Mouse (Mus musculus): ENCODE data around the gene Gm17657. TPM values are rescaled to one million over a fixed set of nuclear protein-coding genes. Genes with fewer than 3 reads are reported as not detected.
"Not testable (repeated sequence)": the region's sequence is repeated elsewhere in the genome, so short reads cannot be mapped to it uniquely, and the experiment has no call there.

The Gm17657 gene
- polyA plus RNA-seq, 1 experiment, result 2.4 TPM

DNA sequence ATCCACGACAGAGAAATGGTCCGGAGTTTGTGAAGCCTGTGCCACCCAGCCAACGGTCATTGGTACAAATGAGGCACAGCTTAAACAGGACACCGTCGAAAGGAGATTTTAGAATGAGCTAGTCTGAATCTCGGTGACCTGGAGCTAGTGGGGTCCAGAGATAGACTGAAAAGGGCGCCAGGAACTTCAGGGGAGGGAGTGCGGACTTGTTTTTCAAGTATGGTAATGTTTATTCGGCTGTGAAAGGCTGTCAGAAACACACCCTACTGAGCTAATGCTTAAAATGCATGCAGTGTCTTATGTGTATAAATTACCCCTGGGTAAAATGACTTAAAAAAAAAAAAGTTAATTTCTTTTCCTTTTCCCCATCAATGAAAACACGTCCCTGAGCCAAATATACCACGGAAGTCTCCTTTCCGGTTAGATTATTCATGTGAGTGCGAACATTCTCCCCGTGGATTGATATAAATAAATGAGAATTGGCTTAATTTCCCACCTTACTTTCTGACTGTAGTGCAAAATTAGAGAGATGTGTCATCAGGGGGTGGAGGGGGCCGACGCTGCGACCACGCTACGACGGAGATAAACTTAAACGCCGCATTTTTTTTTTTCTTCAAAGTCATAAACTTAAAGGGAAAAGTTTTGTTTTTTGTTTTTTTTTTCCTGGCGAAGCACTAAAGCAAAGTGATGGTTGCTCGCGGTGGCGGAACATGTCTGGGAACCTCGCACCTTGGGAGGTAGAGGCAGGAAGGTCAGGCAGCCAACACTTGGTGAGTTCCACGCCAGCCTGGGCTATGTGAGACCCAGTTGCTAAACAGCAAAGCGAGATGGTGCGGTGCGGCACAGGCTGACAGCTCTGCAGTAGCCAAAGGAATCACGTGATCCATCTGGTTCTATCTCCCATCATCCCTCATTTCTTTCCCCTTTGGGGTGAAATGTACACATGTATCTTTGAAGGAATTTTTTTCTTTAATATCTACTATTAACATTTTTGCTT, 46.5 kb downstream of the Gm17657 start:
- Histone ChIP-seq H3K4me1 (ENCODE audit: control insufficient read depth, insufficient read depth, low read length) (peaks cover 2% of the 10 kb centered on the region), H3K9ac (ENCODE audit: low read depth, poor library complexity, severe bottlenecking) (0 out of 2 replicates have a peak overlapping the region, but pooled peaks have one; percentile 51), H3K27me3 (ENCODE audit: control insufficient read depth, insufficient read depth, low read length, poor library complexity, severe bottlenecking) (no peaks in the 10 kb centered on the region), H3K27ac (ENCODE audit: insufficient read depth, low read length) (no peak overlapping the region), H3K9me3 (replicated peaks; ENCODE audit: control insufficient read depth, insufficient read depth, low read length, poor library complexity, severe bottlenecking) (no peaks in the 10 kb centered on the region), H3K36me3 (ENCODE audit: control insufficient read depth, insufficient read depth, low read length, poor library complexity, severe bottlenecking) (no peaks in the 10 kb centered on the region), H3K4me3 (ENCODE audit: low read depth, low read length) (peak overlapping the region; percentile 13; the same call in 1 of the 2 replicates)
- TF ChIP-seq CTCF (IDR thresholded peaks at IDR 0.05; ENCODE audit: low read depth, low read length), result no peak
- TF ChIP-seq POLR2A (IDR thresholded peaks at IDR 0.05; ENCODE audit: insufficient read depth, low read length), result no peak
- TF ChIP-seq EP300 (IDR thresholded peaks at IDR 0.05; ENCODE audit: insufficient read depth, low read depth, low read length), result 0 out of 2 replicates have a peak, but pooled peaks have one; percentile 33

DNA sequence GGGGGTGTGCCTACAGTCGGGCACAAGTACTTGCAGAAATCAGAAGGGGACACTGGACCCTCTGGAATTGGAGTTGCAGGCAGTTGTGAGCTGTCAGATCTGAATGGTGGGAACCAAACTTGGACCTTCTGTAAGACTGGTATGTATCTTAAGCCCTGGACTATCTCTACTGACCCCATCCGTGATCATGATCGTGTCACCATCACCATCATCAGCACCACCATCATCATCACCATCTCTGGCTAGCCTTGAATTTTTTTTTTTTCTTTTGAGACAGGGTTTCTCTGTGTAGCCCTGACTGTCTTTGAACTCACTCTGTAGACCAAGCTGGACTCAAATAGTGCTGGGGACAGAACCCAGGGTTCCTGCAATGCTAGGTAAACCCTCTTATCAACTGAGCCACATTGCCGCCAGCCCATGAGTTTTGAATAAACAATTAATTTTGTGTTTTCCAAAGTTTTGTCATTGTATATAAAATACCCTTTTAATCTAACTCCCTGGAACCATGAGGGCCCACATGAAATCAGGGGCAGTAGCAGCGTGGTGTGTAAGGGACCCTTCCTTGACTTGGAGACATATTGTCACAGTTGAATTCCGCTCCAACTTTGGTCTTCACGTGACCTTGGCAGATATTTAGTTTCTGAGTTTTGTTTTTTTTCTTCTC, 47.3 kb downstream of the Gm17657 start:
- Histone ChIP-seq H3K27ac (ENCODE audit: insufficient read depth, low read length) (no peak overlapping the region), H3K9me3 (replicated peaks; ENCODE audit: control insufficient read depth, insufficient read depth, low read length, poor library complexity, severe bottlenecking) (no peaks in the 10 kb centered on the region), H3K27me3 (ENCODE audit: control insufficient read depth, insufficient read depth, low read length, poor library complexity, severe bottlenecking) (no peaks in the 10 kb centered on the region), H3K4me1 (ENCODE audit: control insufficient read depth, insufficient read depth, low read length) (peaks cover 2% of the 10 kb centered on the region), H3K36me3 (ENCODE audit: control insufficient read depth, insufficient read depth, low read length, poor library complexity, severe bottlenecking) (no peaks in the 10 kb centered on the region), H3K4me3 (ENCODE audit: low read depth, low read length) (no peak overlapping the region), H3K9ac (ENCODE audit: low read depth, poor library complexity, severe bottlenecking) (no peak overlapping the region)
- TF ChIP-seq EP300 (IDR thresholded peaks at IDR 0.05; ENCODE audit: insufficient read depth, low read depth, low read length) (no peak), CTCF (IDR thresholded peaks at IDR 0.05; ENCODE audit: low read depth, low read length) (no peak), POLR2A (IDR thresholded peaks at IDR 0.05; ENCODE audit: insufficient read depth, low read length) (no peak)

DNA sequence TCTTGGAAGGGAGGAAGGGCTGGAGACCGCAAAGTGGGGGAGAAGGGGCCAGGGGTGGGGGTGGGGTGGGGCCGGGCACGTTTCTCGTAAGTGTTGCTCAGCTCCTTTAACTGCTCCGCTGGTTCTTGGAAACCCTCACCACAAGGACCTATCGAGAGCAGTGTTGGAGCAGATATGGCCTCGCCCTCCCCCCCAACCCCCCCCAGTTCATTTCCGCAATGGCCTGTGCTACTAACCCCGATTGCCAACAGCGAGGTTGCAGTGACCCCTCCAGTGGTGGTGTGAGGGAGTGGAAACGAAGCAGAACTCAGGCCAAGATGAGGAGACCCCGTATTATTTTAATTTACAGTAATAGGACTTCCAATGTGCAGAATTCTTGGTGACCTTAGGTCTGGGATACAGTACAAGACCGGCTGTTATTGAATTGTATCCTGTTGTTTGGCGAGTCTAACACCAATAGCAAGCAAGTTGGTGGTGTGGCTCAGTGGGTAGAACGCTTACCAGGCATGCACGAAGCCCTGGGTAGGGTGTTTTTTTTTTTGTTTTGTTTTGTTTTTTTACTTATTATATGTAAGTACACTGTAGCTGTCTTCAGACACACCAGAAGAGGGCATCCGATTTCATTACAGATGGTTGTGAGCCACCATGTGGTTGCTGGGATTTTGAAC, 48.5 kb downstream of the Gm17657 start:
- TF ChIP-seq POLR2A (IDR thresholded peaks at IDR 0.05; ENCODE audit: insufficient read depth, low read length), result no peak
- no peak for TF ChIP-seq CTCF (IDR thresholded peaks at IDR 0.05; ENCODE audit: low read depth, low read length)
- TF ChIP-seq EP300 (IDR thresholded peaks at IDR 0.05; ENCODE audit: insufficient read depth, low read depth, low read length), result no peak
- Histone ChIP-seq H3K9ac (ENCODE audit: low read depth, poor library complexity, severe bottlenecking) (no peak overlapping the region), H3K27ac (ENCODE audit: insufficient read depth, low read length) (no peak overlapping the region), H3K9me3 (replicated peaks; ENCODE audit: control insufficient read depth, insufficient read depth, low read length, poor library complexity, severe bottlenecking) (no peaks in the 10 kb centered on the region), H3K27me3 (ENCODE audit: control insufficient read depth, insufficient read depth, low read length, poor library complexity, severe bottlenecking) (no peaks in the 10 kb centered on the region), H3K4me1 (ENCODE audit: control insufficient read depth, insufficient read depth, low read length) (peaks cover 2% of the 10 kb centered on the region), H3K36me3 (ENCODE audit: control insufficient read depth, insufficient read depth, low read length, poor library complexity, severe bottlenecking) (0 out of 2 replicates have a peak, but pooled peaks cover 4% of the 10 kb centered on the region), H3K4me3 (ENCODE audit: low read depth, low read length) (no peak overlapping the region)

DNA sequence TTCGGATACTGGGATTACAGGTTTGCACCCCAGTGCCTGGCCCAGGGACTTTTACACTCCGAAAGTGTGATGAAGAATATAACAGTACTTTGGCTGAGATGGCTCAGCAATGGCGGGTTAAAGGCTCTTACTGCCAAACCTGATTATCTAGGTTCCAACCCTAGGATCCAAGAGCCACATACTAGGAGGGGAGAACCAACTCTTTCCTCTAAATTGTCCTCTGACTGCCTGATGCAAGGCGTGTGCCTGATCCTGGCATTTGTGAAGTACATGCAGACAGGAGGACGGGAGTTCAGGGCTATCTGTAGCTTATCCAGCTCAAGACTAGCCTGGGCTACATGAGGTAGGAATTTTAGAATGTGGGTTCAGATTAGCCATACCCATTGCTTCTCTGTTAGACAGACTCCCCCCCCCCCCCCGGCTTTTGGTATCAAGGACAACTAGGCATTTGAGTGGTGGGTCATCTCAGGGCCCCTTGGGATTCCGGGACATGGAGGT, 49.1 kb downstream of the Gm17657 start:
- Histone ChIP-seq H3K9ac (ENCODE audit: low read depth, poor library complexity, severe bottlenecking) (no peak overlapping the region), H3K4me1 (ENCODE audit: control insufficient read depth, insufficient read depth, low read length) (peaks cover 2% of the 10 kb centered on the region), H3K27ac (ENCODE audit: insufficient read depth, low read length) (no peak overlapping the region), H3K4me3 (ENCODE audit: low read depth, low read length) (no peak overlapping the region), H3K27me3 (ENCODE audit: control insufficient read depth, insufficient read depth, low read length, poor library complexity, severe bottlenecking) (no peaks in the 10 kb centered on the region), H3K36me3 (ENCODE audit: control insufficient read depth, insufficient read depth, low read length, poor library complexity, severe bottlenecking) (0 out of 2 replicates have a peak, but pooled peaks cover 4% of the 10 kb centered on the region), H3K9me3 (replicated peaks; ENCODE audit: control insufficient read depth, insufficient read depth, low read length, poor library complexity, severe bottlenecking) (no peaks in the 10 kb centered on the region)
- no peak for TF ChIP-seq EP300 (IDR thresholded peaks at IDR 0.05; ENCODE audit: insufficient read depth, low read depth, low read length)
- TF ChIP-seq POLR2A (IDR thresholded peaks at IDR 0.05; ENCODE audit: insufficient read depth, low read length), result no peak
- no peak for TF ChIP-seq CTCF (IDR thresholded peaks at IDR 0.05; ENCODE audit: low read depth, low read length)

DNA sequence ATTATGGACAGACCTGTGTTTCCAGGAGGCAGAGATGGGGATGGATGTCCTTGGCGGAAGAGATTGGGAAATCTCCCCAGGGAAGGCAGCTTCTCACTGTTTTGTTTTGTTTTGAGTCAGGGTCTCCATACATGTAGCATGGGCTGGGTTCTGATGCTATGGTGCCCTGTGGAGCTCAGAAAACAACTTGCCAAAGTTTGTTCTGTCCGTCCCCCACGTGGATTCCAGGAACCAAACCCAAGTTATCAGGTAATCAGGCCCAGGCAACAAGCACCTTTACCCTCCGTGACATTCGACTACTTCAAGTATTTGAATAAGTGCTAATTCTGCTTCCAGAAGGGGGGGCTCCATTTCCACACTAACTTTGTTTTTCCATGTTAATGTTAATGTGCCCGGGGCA, 49.9 kb downstream of the Gm17657 start:
- Histone ChIP-seq H3K9me3 (replicated peaks; ENCODE audit: control insufficient read depth, insufficient read depth, low read length, poor library complexity, severe bottlenecking) (no peaks in the 10 kb centered on the region), H3K27me3 (ENCODE audit: control insufficient read depth, insufficient read depth, low read length, poor library complexity, severe bottlenecking) (no peaks in the 10 kb centered on the region), H3K9ac (ENCODE audit: low read depth, poor library complexity, severe bottlenecking) (no peak overlapping the region), H3K4me3 (ENCODE audit: low read depth, low read length) (no peak overlapping the region), H3K27ac (ENCODE audit: insufficient read depth, low read length) (no peak overlapping the region), H3K4me1 (ENCODE audit: control insufficient read depth, insufficient read depth, low read length) (peaks cover 2% of the 10 kb centered on the region), H3K36me3 (ENCODE audit: control insufficient read depth, insufficient read depth, low read length, poor library complexity, severe bottlenecking) (peaks cover 9% of the 10 kb centered on the region)
- no peak for TF ChIP-seq POLR2A (IDR thresholded peaks at IDR 0.05; ENCODE audit: insufficient read depth, low read length)

DNA sequence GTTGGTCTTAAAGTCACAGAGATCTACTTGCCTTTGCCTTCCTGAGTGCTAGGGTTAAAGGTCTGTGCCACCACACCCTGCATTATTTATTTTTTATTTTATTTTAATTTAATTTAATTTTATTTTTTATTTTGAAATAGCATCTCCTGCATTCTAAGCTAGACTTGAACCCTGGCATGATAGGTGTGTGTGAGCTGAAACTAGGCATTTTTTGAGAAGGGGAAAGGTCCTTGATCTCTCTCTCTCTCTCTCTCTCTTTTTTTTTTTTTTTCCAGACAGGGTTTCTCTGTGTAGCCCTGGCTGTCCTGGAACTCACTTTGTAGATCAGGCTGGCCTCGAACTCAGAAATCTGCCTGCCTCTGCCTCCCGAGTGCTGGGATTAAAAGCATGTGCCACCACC, 50.5 kb downstream of the Gm17657 start:
- peaks cover 14% of the 10 kb centered on the region for H3K36me3 ChIP-seq (ENCODE audit: control insufficient read depth, insufficient read depth, low read length, poor library complexity, severe bottlenecking)
- not testable (repeated sequence) for H3K27ac ChIP-seq (ENCODE audit: insufficient read depth, low read length); H3K27me3 ChIP-seq (ENCODE audit: control insufficient read depth, insufficient read depth, low read length, poor library complexity, severe bottlenecking); H3K9me3 ChIP-seq (replicated peaks; ENCODE audit: control insufficient read depth, insufficient read depth, low read length, poor library complexity, severe bottlenecking); H3K4me3 ChIP-seq (ENCODE audit: low read depth, low read length); H3K4me1 ChIP-seq (ENCODE audit: control insufficient read depth, insufficient read depth, low read length); H3K9ac ChIP-seq (ENCODE audit: low read depth, poor library complexity, severe bottlenecking)

All from ES-Bruce4 (cell line).